Mouse (Mus musculus): ENCODE measurements at regions not wholly inside any gene's neighbourhood (a gene's known extent, or its start where the extent isn't known, plus 50 kb on each side); places are given as distances from the start of the nearest gene placed in this dataset.

- H3K9me3 ChIP-seq (ENCODE audit: control insufficient read depth, low read length) = no peaks in the 10 kb centered on the region
- H3K36me3 ChIP-seq (ENCODE audit: control insufficient read depth, insufficient read depth, low read length) = no peaks in the 10 kb centered on the region
- no peaks in the 10 kb centered on the region for H3K4me1 ChIP-seq (replicated peaks; ENCODE audit: control insufficient read depth, insufficient read depth, low read length)
- 70% methylated on average over 8 of the region's 8 CpGs for WGBS
- no peak overlapping the region for H3K4me2 ChIP-seq (ENCODE audit: low read depth, low read length, severe bottlenecking)
- DNase-seq (ENCODE audit: low spot score) (no peak), ATAC-seq (replicated peaks; ENCODE audit: low FRiP score) (no peak; the same call in 1 of the 2 replicates)
- no peak overlapping the region for H3K4me3 ChIP-seq (ENCODE audit: low read depth, low read length)
- H3K27me3 ChIP-seq (ENCODE audit: control insufficient read depth, insufficient read depth, low read length) = no peaks in the 10 kb centered on the region
- H3K9ac ChIP-seq (ENCODE audit: low read length) = no peak overlapping the region
- H3K27ac ChIP-seq (ENCODE audit: low read depth, low read length) = no peak overlapping the region
These were observed 792.4 kb downstream of the Tpm3-rs7 start for GRCm38 (mm10) chr14:114106786-114107185.

- no peaks in the 10 kb centered on the region for H3K27me3 ChIP-seq (ENCODE audit: control insufficient read depth, insufficient read depth, low read length)
- ATAC-seq (replicated peaks; ENCODE audit: low FRiP score) (no peak), DNase-seq (ENCODE audit: low spot score) (no peak)
- H3K9ac ChIP-seq (ENCODE audit: low read length) = no peak overlapping the region
- H3K36me3 ChIP-seq (ENCODE audit: control insufficient read depth, insufficient read depth, low read length) = no peaks in the 10 kb centered on the region
- 97% methylated on average over 2 of the region's 2 CpGs for WGBS
- H3K4me2 ChIP-seq (ENCODE audit: low read depth, low read length, severe bottlenecking) = no peak overlapping the region
- H3K4me1 ChIP-seq (replicated peaks; ENCODE audit: control insufficient read depth, insufficient read depth, low read length) = no peaks in the 10 kb centered on the region
- H3K4me3 ChIP-seq (ENCODE audit: low read depth, low read length) = no peak overlapping the region
- no peaks in the 10 kb centered on the region for H3K9me3 ChIP-seq (ENCODE audit: control insufficient read depth, low read length)
- H3K27ac ChIP-seq (ENCODE audit: low read depth, low read length) = no peak overlapping the region
These were observed 814.1 kb downstream of the Tpm3-rs7 start for GRCm38 (mm10) chr14:114128491-114128890.

DNA sequence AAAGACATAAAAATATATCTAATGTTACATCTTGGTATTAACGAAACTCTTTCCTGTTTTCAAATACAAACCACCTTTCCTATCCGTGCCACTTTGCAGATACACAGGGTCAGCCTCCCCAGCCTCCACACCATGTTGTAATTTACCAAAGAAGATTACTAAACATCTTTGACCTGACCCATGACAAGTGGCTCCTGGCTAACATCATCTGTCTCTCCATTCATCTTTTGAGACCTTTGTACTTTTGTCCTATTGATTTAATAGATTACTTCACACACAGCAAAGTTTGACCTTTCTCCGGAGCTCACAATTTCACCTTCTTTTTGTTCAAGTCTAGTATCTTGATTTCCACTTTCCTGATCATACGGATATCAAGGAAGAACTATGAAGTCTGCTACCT is 851.6 kb downstream of the Tpm3-rs7 start:
- no peak overlapping the region for H3K4me2 ChIP-seq (ENCODE audit: low read depth, low read length, severe bottlenecking)
- no peaks in the 10 kb centered on the region for H3K4me1 ChIP-seq (replicated peaks; ENCODE audit: control insufficient read depth, insufficient read depth, low read length)
- ATAC-seq (replicated peaks; ENCODE audit: low FRiP score) = no peak
- 88% methylated on average over 4 of the region's 4 CpGs for WGBS
- no peaks in the 10 kb centered on the region for H3K9me3 ChIP-seq (ENCODE audit: control insufficient read depth, low read length)
- no peak for DNase-seq (ENCODE audit: low spot score)
- H3K9ac ChIP-seq (ENCODE audit: low read length) = no peak overlapping the region
- H3K27ac ChIP-seq (ENCODE audit: low read depth, low read length) = no peak overlapping the region
- H3K27me3 ChIP-seq (ENCODE audit: control insufficient read depth, insufficient read depth, low read length) = no peaks in the 10 kb centered on the region
- no peak overlapping the region for H3K4me3 ChIP-seq (ENCODE audit: low read depth, low read length)
- H3K36me3 ChIP-seq (ENCODE audit: control insufficient read depth, insufficient read depth, low read length) = no peaks in the 10 kb centered on the region

GRCm38 (mm10) chr14:114215609-114216008 is 876.4 kb upstream of the Gpc5 start:
- ATAC-seq (replicated peaks; ENCODE audit: low FRiP score) (no peak), DNase-seq (ENCODE audit: low spot score) (no peak)
- H3K27me3 ChIP-seq (ENCODE audit: control insufficient read depth, insufficient read depth, low read length) = no peaks in the 10 kb centered on the region
- H3K9ac ChIP-seq (ENCODE audit: low read length) = no peak overlapping the region
- no peaks in the 10 kb centered on the region for H3K36me3 ChIP-seq (ENCODE audit: control insufficient read depth, insufficient read depth, low read length)
- WGBS = 94% methylated on average over 5 of the region's 5 CpGs
- no peak overlapping the region for H3K4me3 ChIP-seq (ENCODE audit: low read depth, low read length)
- H3K27ac ChIP-seq (ENCODE audit: low read depth, low read length) = no peak overlapping the region
- H3K4me2 ChIP-seq (ENCODE audit: low read depth, low read length, severe bottlenecking) = no peak overlapping the region
- H3K4me1 ChIP-seq (replicated peaks; ENCODE audit: control insufficient read depth, insufficient read depth, low read length) = no peaks in the 10 kb centered on the region
- no peaks in the 10 kb centered on the region for H3K9me3 ChIP-seq (ENCODE audit: control insufficient read depth, low read length)

GRCm38 (mm10) chr14:114220868-114221267 is 871.1 kb upstream of the Gpc5 start:
- Histone ChIP-seq H3K4me2 (ENCODE audit: low read depth, low read length, severe bottlenecking) (no peak overlapping the region), H3K36me3 (ENCODE audit: control insufficient read depth, insufficient read depth, low read length) (no peaks in the 10 kb centered on the region), H3K9ac (ENCODE audit: low read length) (no peak overlapping the region), H3K4me1 (replicated peaks; ENCODE audit: control insufficient read depth, insufficient read depth, low read length) (no peaks in the 10 kb centered on the region; the same call in 1 of the 2 replicates), H3K9me3 (ENCODE audit: control insufficient read depth, low read length) (no peaks in the 10 kb centered on the region), H3K4me3 (ENCODE audit: low read depth, low read length) (no peak overlapping the region), H3K27me3 (ENCODE audit: control insufficient read depth, insufficient read depth, low read length) (no peaks in the 10 kb centered on the region), H3K27ac (ENCODE audit: low read depth, low read length) (no peak overlapping the region)
- 62% methylated on average over 1 of the region's 1 CpGs for WGBS
- ATAC-seq (replicated peaks; ENCODE audit: low FRiP score) (no peak; the same call in 1 of the 2 replicates), DNase-seq (ENCODE audit: low spot score) (no peak)

DNA sequence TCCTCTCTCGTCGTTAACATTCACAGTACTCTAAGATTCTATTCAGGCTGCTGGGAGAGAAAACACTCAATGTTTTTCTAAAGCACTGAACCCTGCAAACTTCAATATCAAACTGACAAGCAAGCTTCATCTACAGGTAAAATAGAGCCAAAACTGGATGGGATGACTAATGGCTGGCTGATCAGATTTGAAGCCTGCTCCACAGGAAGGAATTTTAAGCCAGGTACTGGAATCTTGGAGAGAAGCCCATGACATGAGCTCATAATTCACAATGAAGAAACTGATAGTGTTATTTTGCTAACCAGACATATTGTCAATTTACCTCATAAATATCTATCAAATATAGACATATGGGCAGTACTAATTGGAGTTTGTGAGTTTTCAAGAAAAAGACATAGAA is 861.3 kb upstream of the Gpc5 start:
- no peak overlapping the region for H3K9ac ChIP-seq (ENCODE audit: low read length)
- no peaks in the 10 kb centered on the region for H3K9me3 ChIP-seq (ENCODE audit: control insufficient read depth, low read length)
- no peak for ATAC-seq (replicated peaks; ENCODE audit: low FRiP score)
- 93% methylated on average over 2 of the region's 2 CpGs for WGBS
- no peak overlapping the region for H3K4me3 ChIP-seq (ENCODE audit: low read depth, low read length)
- H3K4me2 ChIP-seq (ENCODE audit: low read depth, low read length, severe bottlenecking) = no peak overlapping the region
- no peak overlapping the region for H3K27ac ChIP-seq (ENCODE audit: low read depth, low read length)
- H3K4me1 ChIP-seq (replicated peaks; ENCODE audit: control insufficient read depth, insufficient read depth, low read length) = no peaks in the 10 kb centered on the region
- no peaks in the 10 kb centered on the region for H3K36me3 ChIP-seq (ENCODE audit: control insufficient read depth, insufficient read depth, low read length)
- no peak for DNase-seq (ENCODE audit: low spot score)
- H3K27me3 ChIP-seq (ENCODE audit: control insufficient read depth, insufficient read depth, low read length) = no peaks in the 10 kb centered on the region

- no peaks in the 10 kb centered on the region for H3K9me3 ChIP-seq (ENCODE audit: control insufficient read depth, low read length)
- H3K27me3 ChIP-seq (ENCODE audit: control insufficient read depth, insufficient read depth, low read length) = no peaks in the 10 kb centered on the region
- no peaks in the 10 kb centered on the region for H3K36me3 ChIP-seq (ENCODE audit: control insufficient read depth, insufficient read depth, low read length)
- ATAC-seq (replicated peaks; ENCODE audit: low FRiP score) (no peak), DNase-seq (ENCODE audit: low spot score) (no peak)
- no peak overlapping the region for H3K27ac ChIP-seq (ENCODE audit: low read depth, low read length)
- no peak overlapping the region for H3K4me2 ChIP-seq (ENCODE audit: low read depth, low read length, severe bottlenecking)
- H3K4me3 ChIP-seq (ENCODE audit: low read depth, low read length) = no peak overlapping the region
- WGBS = 91% methylated on average over 2 of the region's 2 CpGs
- H3K9ac ChIP-seq (ENCODE audit: low read length) = no peak overlapping the region
- H3K4me1 ChIP-seq (replicated peaks; ENCODE audit: control insufficient read depth, insufficient read depth, low read length) = no peaks in the 10 kb centered on the region
These were observed 837.0 kb upstream of the Gpc5 start for GRCm38 (mm10) chr14:114255037-114255436.

DNA sequence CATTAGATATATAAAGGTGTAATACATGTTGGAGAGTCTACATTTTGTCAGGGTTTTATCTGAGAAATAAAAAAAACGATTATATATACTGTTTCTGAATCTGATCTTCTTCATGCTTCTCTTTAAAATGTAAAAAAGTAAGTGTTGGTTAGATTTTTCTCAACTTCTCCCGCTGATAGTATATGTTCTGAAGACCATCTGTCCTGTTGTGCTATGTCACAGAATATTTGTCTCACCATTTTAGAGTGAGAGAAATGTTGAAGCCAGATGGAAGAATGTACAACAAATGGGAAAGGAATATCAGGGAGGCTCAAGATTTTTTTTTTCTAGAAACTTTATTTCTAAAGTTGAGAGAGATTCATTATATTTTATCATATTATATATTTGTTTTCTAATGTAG is 830.4 kb upstream of the Gpc5 start:
- DNase-seq (ENCODE audit: low spot score) = no peak
- Histone ChIP-seq H3K27me3 (ENCODE audit: control insufficient read depth, insufficient read depth, low read length) (no peaks in the 10 kb centered on the region), H3K4me1 (replicated peaks; ENCODE audit: control insufficient read depth, insufficient read depth, low read length) (no peaks in the 10 kb centered on the region), H3K4me2 (ENCODE audit: low read depth, low read length, severe bottlenecking) (no peak overlapping the region), H3K9ac (ENCODE audit: low read length) (no peak overlapping the region), H3K9me3 (ENCODE audit: control insufficient read depth, low read length) (no peaks in the 10 kb centered on the region), H3K4me3 (ENCODE audit: low read depth, low read length) (no peak overlapping the region), H3K36me3 (ENCODE audit: control insufficient read depth, insufficient read depth, low read length) (no peaks in the 10 kb centered on the region), H3K27ac (ENCODE audit: low read depth, low read length) (no peak overlapping the region)
- 81% methylated on average over 2 of the region's 2 CpGs for WGBS
- ATAC-seq (replicated peaks; ENCODE audit: low FRiP score) = no peak

DNA sequence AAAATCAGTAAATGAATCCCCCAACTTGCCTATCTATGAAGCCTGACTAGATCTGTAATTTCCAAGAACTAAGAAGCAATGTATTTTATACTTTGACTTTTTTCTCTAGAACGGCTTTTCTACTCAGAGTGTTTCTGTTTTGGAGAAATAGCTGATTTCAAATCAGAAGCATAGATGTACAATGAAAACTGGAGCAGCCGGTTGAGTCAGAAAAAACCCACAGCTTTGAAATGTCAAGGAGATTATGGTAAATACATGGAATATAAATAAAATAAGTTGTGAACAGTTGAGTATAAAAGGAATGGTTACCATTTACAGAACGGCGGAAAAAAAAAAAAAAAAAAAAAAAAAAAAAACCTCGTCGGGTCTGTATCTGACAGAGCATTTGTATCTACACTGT is 791.4 kb upstream of the Gpc5 start:
- WGBS = 95% methylated on average over 6 of the region's 6 CpGs
- no peak for DNase-seq (ENCODE audit: low spot score)
- Histone ChIP-seq H3K4me2 (ENCODE audit: low read depth, low read length, severe bottlenecking) (no peak overlapping the region), H3K4me1 (replicated peaks; ENCODE audit: control insufficient read depth, insufficient read depth, low read length) (no peaks in the 10 kb centered on the region), H3K9me3 (ENCODE audit: control insufficient read depth, low read length) (no peaks in the 10 kb centered on the region), H3K36me3 (ENCODE audit: control insufficient read depth, insufficient read depth, low read length) (no peaks in the 10 kb centered on the region), H3K4me3 (ENCODE audit: low read depth, low read length) (no peak overlapping the region), H3K27me3 (ENCODE audit: control insufficient read depth, insufficient read depth, low read length) (no peaks in the 10 kb centered on the region), H3K27ac (ENCODE audit: low read depth, low read length) (no peak overlapping the region), H3K9ac (ENCODE audit: low read length) (no peak overlapping the region)
- no peak for ATAC-seq (replicated peaks; ENCODE audit: low FRiP score)
